Mouse (Mus musculus) forebrain, embryonic 14.5 days (tissue): ENCODE data around the gene Ankrd6. TPM values are rescaled to one million over a fixed set of nuclear protein-coding genes. Genes with fewer than 3 reads are reported as not detected.

ENCODE experiments used
- ATAC-seq: fragments of 200-750 bp; cut with Nextera tagmentation; 2 replicates; pipeline ENCODE4 v1.8.0; 2017; ENCODE audit warnings: mild to moderate bottlenecking, moderate library complexity
- DNase-seq: peaks from one replicate; pipeline ENCODE4 v3.0.0-alpha.2; 2015; ENCODE audit warnings: low spot score
- H3K27ac ChIP-seq: fragments of 300-500 bp; sonication (generic); 2 replicates; pipeline ENCODE4 v1.5.1; 2014; ENCODE audit warnings: low read depth, mild to moderate bottlenecking, control low read depth, low read length, moderate library complexity
- H3K27me3 ChIP-seq: fragments of 300-500 bp; sonication (generic); replicated peaks from 2 replicates; pipeline ENCODE4 v1.6.1; 2014; ENCODE audit warnings: low read length, control low read depth, mixed read lengths; ENCODE audit not compliant: control insufficient read depth, insufficient read depth
- H3K36me3 ChIP-seq: fragments of 300-500 bp; sonication (generic); 2 replicates; pipeline ENCODE4 v1.6.1; 2014; ENCODE audit warnings: low read length, control low read depth; ENCODE audit not compliant: control insufficient read depth, insufficient read depth
- H3K4me1 ChIP-seq: fragments of 300-500 bp; sonication (generic); 2 replicates; pipeline ENCODE4 v1.6.1; 2014; ENCODE audit warnings: antibody characterized with exemption, low read length, control low read depth; ENCODE audit not compliant: control insufficient read depth, insufficient read depth
- H3K4me2 ChIP-seq: fragments of 300-500 bp; sonication (generic); 2 replicates; pipeline ENCODE4 v1.6.1; 2014; ENCODE audit warnings: mild to moderate bottlenecking, control low read depth, low read length
- H3K4me3 ChIP-seq: fragments of 300-500 bp; sonication (generic); 2 replicates; pipeline ENCODE4 v1.5.1; 2014; ENCODE audit warnings: low read depth, low read length, control low read depth
- H3K9ac ChIP-seq: fragments of 300-500 bp; sonication (generic); 2 replicates; pipeline ENCODE4 v1.6.1; 2014; ENCODE audit warnings: mild to moderate bottlenecking, low read length, control low read depth, moderate library complexity
- H3K9me3 ChIP-seq: fragments of 300-500 bp; sonication (generic); replicated peaks from 2 replicates; pipeline ENCODE4 v1.6.1; 2016; ENCODE audit warnings: low read length, control low read depth, mixed read lengths; ENCODE audit not compliant: control insufficient read depth
- WGBS: fragments of 180-500 bp; shearing (Covaris S2); extraction: QIAGEN DNeasy Blood & Tissue Kit; methylation state at CpG from one replicate; pipeline ENCODE4 v1.1.7; 2014; 5-methylcytosine and 5-hydroxymethylcytosine counted together
- polyA plus RNA-seq: library from polyadenylated mRNA; unstranded; fragments of >200 nt; fragmentation: Nextera tagmentation; extraction: Ambion mirVana; gene quantifications from 2 replicates; pipeline ENCODE4 v1.2.1, GENCODE M21; 2014

Gene Ankrd6
- polyA plus RNA-seq, 1 experiment from 2014 or later = 32.7 TPM

DNA sequence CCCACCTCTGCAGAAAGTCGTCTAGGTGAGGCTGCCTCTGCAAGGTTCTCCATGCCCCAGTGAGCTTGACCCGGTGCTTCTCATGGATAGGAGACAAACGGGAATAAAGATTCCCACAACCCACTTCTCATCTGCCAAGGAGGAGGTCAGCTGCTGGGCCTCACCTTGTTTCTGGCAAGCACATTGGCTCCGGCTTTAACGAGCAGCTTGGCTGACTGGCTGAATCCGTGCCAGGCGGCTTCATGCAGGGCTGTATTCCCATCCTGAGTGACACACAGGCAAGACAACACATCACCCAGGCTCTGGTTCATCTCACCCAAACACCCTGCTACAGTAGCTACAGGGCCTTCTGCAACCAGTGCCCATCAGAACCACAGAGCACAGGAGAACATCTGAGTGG is 123.7 kb downstream of the Ankrd6 start:
- H3K4me3 ChIP-seq = no peak overlapping the region
- peaks cover 8% of the 10 kb centered on the region; the same call in 1 of the 2 replicates for H3K4me1 ChIP-seq
- H3K9me3 ChIP-seq = no peaks in the 10 kb centered on the region
- DNase-seq (peak; percentile 73), ATAC-seq (peak; percentile 55)
- peaks cover 11% of the 10 kb centered on the region; the same call in 1 of the 2 replicates for H3K36me3 ChIP-seq
- H3K9ac ChIP-seq = peak overlapping the region; percentile 29; the same call in 1 of the 2 replicates
- 0 out of 2 replicates have a peak overlapping the region, but pooled peaks have one; percentile 9 for H3K27ac ChIP-seq
- H3K4me2 ChIP-seq = no peak overlapping the region
- no peaks in the 10 kb centered on the region for H3K27me3 ChIP-seq
- 32% methylated on average over 7 of the region's 7 CpGs for WGBS

- H3K27me3 ChIP-seq = no peaks in the 10 kb centered on the region
- H3K27ac ChIP-seq = no peak overlapping the region
- no peak for ATAC-seq
- no peak for DNase-seq
- no peak overlapping the region for H3K4me2 ChIP-seq
- H3K9me3 ChIP-seq = no peaks in the 10 kb centered on the region
- no peak overlapping the region for H3K4me3 ChIP-seq
- 69% methylated on average over 8 of the region's 8 CpGs for WGBS
- H3K9ac ChIP-seq = no peak overlapping the region
- H3K36me3 ChIP-seq = peaks cover 27% of the 10 kb centered on the region
- H3K4me1 ChIP-seq = peaks cover 8% of the 10 kb centered on the region; the same call in 1 of the 2 replicates
Measured at GRCm38 (mm10) chr4:32824254-32824653, 126.4 kb downstream of the Ankrd6 start.

- Histone ChIP-seq H3K4me2 (no peak overlapping the region), H3K9ac (no peak overlapping the region), H3K27me3 (no peaks in the 10 kb centered on the region), H3K4me3 (no peak overlapping the region), H3K9me3 (no peaks in the 10 kb centered on the region), H3K27ac (no peak overlapping the region), H3K4me1 (no peaks in the 10 kb centered on the region), H3K36me3 (peaks cover 40% of the 10 kb centered on the region)
- ATAC-seq (no peak), DNase-seq (no peak)
- WGBS = 96% methylated on average over 3 of the region's 3 CpGs
Measured at GRCm38 (mm10) chr4:32820676-32821075, 130.0 kb downstream of the Ankrd6 start.

- peaks cover 43% of the 10 kb centered on the region for H3K36me3 ChIP-seq
Measured at GRCm38 (mm10) chr4:32817478-32817877, 133.2 kb downstream of the Ankrd6 start.

DNA sequence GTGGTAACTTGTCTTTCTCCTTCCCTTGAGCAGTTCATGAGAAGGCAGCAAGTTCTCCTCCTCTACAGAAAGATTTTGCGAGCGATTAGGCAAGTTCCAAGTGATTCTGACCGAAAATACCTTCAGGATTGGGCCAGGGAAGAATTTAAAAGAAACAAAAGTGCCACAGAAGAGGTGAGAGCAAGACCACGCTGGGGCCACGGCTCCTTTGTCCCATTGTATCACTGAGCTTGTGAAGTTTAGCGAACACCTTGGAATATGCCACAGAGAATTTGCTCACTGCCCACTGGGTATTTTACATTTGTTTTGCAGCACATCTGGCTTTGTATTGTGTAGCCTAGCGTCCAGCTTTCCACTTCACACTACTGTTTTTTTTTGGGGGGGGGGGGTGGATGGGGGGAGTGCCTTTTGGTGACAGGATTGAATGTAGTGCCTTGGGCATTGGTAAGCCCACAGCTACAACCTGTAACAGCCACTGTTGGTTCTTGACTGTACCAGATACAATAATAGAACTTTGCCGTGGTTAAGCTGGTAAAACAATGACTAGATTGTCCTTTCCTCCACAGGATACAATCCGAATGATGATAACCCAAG is 150.0 kb downstream of the Ankrd6 start:
- DNase-seq = peak; percentile 17
- WGBS = 5% methylated on average over 9 of the region's 9 CpGs
- peak overlapping the region; percentile 99 for H3K27ac ChIP-seq
- peaks cover 9% of the 10 kb centered on the region for H3K4me1 ChIP-seq
- peak; percentile 41 for ATAC-seq
- H3K9ac ChIP-seq = peak overlapping the region; percentile 93
- no peaks in the 10 kb centered on the region for H3K9me3 ChIP-seq
- peaks cover 24% of the 10 kb centered on the region for H3K36me3 ChIP-seq
- no peaks in the 10 kb centered on the region for H3K27me3 ChIP-seq
- H3K4me2 ChIP-seq = peak overlapping the region; percentile 73
- H3K4me3 ChIP-seq = peak overlapping the region; percentile 83

More at GRCm38 (mm10) chr4:32817478-32817877, 133.2 kb downstream of the Ankrd6 start:
- ATAC-seq = no peak
- Histone ChIP-seq H3K4me3 (no peak overlapping the region), H3K9me3 (no peaks in the 10 kb centered on the region), H3K27me3 (no peaks in the 10 kb centered on the region), H3K4me2 (no peak overlapping the region), H3K27ac (no peak overlapping the region), H3K9ac (no peak overlapping the region), H3K4me1 (no peaks in the 10 kb centered on the region)
- DNase-seq = no peak
- 71% methylated on average over 5 of the region's 5 CpGs for WGBS

DNA sequence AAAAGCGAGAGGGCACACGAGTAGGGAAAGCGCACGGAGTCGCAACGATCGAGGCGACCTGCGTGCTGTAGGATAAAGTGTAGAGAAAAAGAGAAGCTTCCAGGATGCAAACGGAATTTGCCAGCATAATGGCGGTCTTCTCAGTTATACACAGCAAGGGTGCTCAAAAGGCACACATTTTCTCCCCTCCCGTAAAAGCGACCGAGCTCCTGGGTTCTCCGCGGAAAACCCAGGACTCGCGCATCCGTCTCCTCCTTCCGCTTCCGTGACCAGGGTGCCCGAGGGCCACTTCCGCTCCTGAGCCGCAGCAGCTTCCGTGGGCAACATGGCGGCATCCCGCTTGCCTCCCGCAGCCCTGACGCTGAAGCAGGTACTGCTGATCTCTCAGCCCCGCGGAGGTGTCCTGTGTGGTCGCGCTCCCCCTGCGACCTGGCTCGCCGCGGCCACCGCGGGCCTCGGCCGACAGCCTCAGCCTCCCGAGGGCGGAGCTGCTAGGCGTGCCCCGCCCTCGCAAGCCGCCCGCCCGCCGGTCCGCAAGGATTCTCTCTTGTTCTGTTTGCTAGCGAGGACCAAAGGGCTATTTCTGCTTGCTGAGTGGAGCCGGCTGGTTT is 150.6 kb downstream of the Ankrd6 start, which contains the start of gene Lyrm2:
Lyrm2 (plus strand) TSS at position 288 of the 611 bp plus-strand sequence.
- no peaks in the 10 kb centered on the region for H3K9me3 ChIP-seq
- peak within 1 kb of the TSS; percentile 73 for H3K4me2 ChIP-seq
- ATAC-seq = peak; percentile 94
- H3K4me1 ChIP-seq = peaks cover 9% of the 10 kb centered on the region
- DNase-seq = peak; percentile 90
- H3K9ac ChIP-seq = peak within 1 kb of the TSS; percentile 93
- H3K36me3 ChIP-seq = peaks cover 18% of the 10 kb centered on the region
- peak within 1 kb of the TSS; percentile 99 for H3K27ac ChIP-seq
- H3K4me3 ChIP-seq = peak within 1 kb of the TSS; percentile 83
- no peaks in the 10 kb centered on the region for H3K27me3 ChIP-seq
- under 1% methylated on average over 53 of the region's 53 CpGs for WGBS

GRCm38 (mm10) chr4:32798976-32799375 is 151.7 kb downstream of the Ankrd6 start:
- H3K27ac ChIP-seq = no peak overlapping the region
- peaks cover 9% of the 10 kb centered on the region; the same call in 1 of the 2 replicates for H3K36me3 ChIP-seq
- H3K9me3 ChIP-seq = no peaks in the 10 kb centered on the region
- no peaks in the 10 kb centered on the region for H3K27me3 ChIP-seq
- no peak for ATAC-seq
- H3K9ac ChIP-seq = no peak overlapping the region
- H3K4me3 ChIP-seq = no peak overlapping the region
- 97% methylated on average over 4 of the region's 4 CpGs for WGBS
- H3K4me2 ChIP-seq = no peak overlapping the region
- DNase-seq = no peak
- H3K4me1 ChIP-seq = peaks cover 9% of the 10 kb centered on the region

DNA sequence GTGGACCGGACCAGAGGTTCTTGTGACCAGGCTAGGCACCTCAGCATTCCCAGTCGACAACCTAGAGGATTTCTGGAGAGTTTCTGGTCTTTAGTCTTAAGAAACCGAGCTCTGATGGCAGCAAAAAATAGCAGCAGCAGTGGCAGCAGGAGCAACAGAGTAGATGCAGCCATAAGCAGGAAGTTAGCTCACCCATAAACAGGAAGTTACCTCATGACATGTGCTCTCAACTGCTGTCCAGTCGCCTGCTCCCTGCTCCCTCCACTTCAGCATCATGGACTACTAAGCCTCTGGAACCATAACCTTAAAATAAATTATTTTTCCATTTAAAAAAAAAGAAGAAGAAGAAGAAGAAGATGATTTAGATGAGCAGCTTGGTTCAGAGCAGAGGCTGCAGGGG is 161.6 kb downstream of the Ankrd6 start:
- H3K4me1 ChIP-seq = no peaks in the 10 kb centered on the region
- ATAC-seq (no peak), DNase-seq (no peak)
- 91% methylated on average over 4 of the region's 4 CpGs for WGBS
- H3K27ac ChIP-seq = no peak overlapping the region
- no peak overlapping the region for H3K4me2 ChIP-seq
- H3K9ac ChIP-seq = no peak overlapping the region
- H3K27me3 ChIP-seq = no peaks in the 10 kb centered on the region
- H3K36me3 ChIP-seq = no peaks in the 10 kb centered on the region
- H3K4me3 ChIP-seq = no peak overlapping the region
- H3K9me3 ChIP-seq = no peaks in the 10 kb centered on the region

- no peak for ATAC-seq
- Histone ChIP-seq H3K9me3 (no peaks in the 10 kb centered on the region), H3K27ac (no peak overlapping the region), H3K27me3 (no peaks in the 10 kb centered on the region), H3K9ac (no peak overlapping the region), H3K4me1 (no peaks in the 10 kb centered on the region), H3K36me3 (no peaks in the 10 kb centered on the region), H3K4me3 (no peak overlapping the region), H3K4me2 (no peak overlapping the region)
- WGBS = 97% methylated on average over 1 of the region's 1 CpGs
- DNase-seq = no peak
Measured at GRCm38 (mm10) chr4:32787110-32787509, 163.5 kb downstream of the Ankrd6 start.
